Mouse (Mus musculus): ENCODE results near the gene Clec3b. TPM values are rescaled to one million over a fixed set of nuclear protein-coding genes. Genes with fewer than 3 reads are reported as not detected.
A peak's percentile ranks its signal among the peaks of the same experiment; 100 is the strongest.

Clec3b gene
- polyA plus RNA-seq, 1 experiment from 2014 or later: 0.26 TPM

DNA sequence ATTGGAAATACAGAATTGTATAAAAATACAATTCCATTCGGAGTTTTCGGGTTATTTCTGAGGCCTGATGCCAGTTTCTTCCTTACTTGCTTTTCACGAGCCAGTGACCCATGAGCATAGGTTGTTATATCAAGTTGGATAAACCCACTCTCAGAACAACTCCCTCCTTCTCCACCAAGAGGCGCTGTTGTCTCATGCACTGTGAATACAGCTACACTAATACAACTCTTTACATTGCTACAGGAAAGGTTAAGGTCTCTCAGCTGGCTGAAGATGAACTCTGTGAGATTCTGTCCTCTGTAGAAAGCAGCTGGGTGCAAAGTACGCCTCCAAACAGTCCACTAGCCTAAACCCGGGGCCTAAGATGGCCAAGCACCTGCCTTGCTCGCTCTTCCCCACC, 8.6 kb downstream of the Clec3b start:
- H3K4me2 ChIP-seq (replicated peaks; ENCODE audit: low read depth, low read length): no peak overlapping the region
- H3K4me1 ChIP-seq (ENCODE audit: control insufficient read depth, insufficient read depth, low read length): no peaks in the 10 kb centered on the region
- H3K9me3 ChIP-seq (ENCODE audit: control insufficient read depth, low read depth, low read length): no peaks in the 10 kb centered on the region
- H3K9ac ChIP-seq (replicated peaks; ENCODE audit: low read depth, low read length): no peak overlapping the region
- no peak for ATAC-seq (ENCODE audit: insufficient number of reproducible peaks, insufficient read depth, low FRiP score, low read depth)
- H3K27ac ChIP-seq (ENCODE audit: low read length): no peak overlapping the region
- H3K27me3 ChIP-seq (ENCODE audit: control insufficient read depth, insufficient read depth, low read length): no peaks in the 10 kb centered on the region
- WGBS: 55% methylated on average over 7 of the region's 7 CpGs
- no peak overlapping the region for H3K4me3 ChIP-seq (ENCODE audit: low read depth, low read length)
- H3K36me3 ChIP-seq (ENCODE audit: control insufficient read depth, insufficient read depth, low read length): no peaks in the 10 kb centered on the region

DNA sequence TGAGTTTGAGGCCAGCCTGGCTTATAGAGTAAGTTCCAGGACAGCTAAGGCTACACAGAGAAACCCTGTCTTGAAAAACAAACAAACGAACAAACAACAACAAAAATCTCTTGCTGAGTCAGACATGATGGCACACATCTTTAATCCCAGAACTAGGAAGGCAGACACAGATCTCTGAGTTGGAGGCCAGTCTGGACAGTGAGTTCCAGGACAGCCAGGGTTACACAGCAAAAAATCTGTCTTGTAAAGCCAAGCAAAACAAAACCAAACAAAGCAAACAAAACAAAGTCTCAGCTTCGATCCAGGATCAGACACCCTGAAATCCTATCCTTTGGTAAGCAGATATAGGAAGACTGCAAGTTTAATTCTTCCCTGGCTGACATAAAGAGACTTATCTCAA, 11.0 kb downstream of the Clec3b start:
- WGBS: 64% methylated on average over 2 of the region's 2 CpGs
- H3K36me3 ChIP-seq (ENCODE audit: control insufficient read depth, insufficient read depth, low read length): no peaks in the 10 kb centered on the region
- no peaks in the 10 kb centered on the region for H3K27me3 ChIP-seq (ENCODE audit: control insufficient read depth, insufficient read depth, low read length)
- H3K4me1 ChIP-seq (ENCODE audit: control insufficient read depth, insufficient read depth, low read length): no peaks in the 10 kb centered on the region
- ATAC-seq (ENCODE audit: insufficient number of reproducible peaks, insufficient read depth, low FRiP score, low read depth): no peak
- H3K9ac ChIP-seq (replicated peaks; ENCODE audit: low read depth, low read length): no peak overlapping the region
- H3K4me2 ChIP-seq (replicated peaks; ENCODE audit: low read depth, low read length): no peak overlapping the region
- H3K4me3 ChIP-seq (ENCODE audit: low read depth, low read length): no peak overlapping the region
- H3K27ac ChIP-seq (ENCODE audit: low read length): no peak overlapping the region
- no peaks in the 10 kb centered on the region for H3K9me3 ChIP-seq (ENCODE audit: control insufficient read depth, low read depth, low read length)

DNA sequence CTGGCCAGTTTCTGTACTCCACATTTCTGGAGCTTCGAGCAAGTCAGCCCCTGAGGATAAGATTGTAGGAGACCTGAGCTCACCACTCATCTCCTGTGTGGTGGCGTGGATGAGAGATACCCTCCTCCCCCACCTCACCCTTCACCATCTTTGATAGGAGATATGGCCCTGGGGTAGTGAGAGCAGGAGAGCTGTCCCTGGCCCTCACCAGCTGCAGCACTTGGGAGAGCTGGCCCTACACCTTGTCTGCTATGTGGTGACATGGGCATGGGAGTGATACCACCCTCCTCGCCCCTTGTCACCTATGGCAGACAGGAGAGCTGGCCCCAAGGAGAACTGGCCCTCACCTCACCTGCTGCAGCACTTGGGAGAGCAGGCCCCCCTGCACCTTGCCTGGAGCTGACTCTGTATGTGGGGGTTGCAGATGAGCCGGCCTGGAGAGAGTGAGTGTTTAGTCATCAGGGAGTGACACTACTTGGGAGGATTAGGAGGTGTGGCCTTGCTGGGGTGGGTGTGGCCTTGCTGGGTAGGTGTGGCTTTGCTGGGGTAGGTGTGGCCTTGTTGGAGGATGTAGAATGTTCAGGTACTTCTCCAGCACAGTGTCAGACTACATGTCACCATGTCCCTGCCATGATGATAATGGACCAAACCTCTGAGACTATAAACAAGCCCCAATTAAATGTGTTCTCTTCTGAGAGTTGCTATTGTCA, 12.4 kb downstream of the Clec3b start:
- WGBS: 80% methylated on average over 4 of the region's 4 CpGs
- H3K27me3 ChIP-seq (ENCODE audit: control insufficient read depth, insufficient read depth, low read length): no peaks in the 10 kb centered on the region
- H3K4me3 ChIP-seq (ENCODE audit: low read depth, low read length): no peak overlapping the region
- no peak overlapping the region for H3K27ac ChIP-seq (ENCODE audit: low read length)
- no peaks in the 10 kb centered on the region for H3K36me3 ChIP-seq (ENCODE audit: control insufficient read depth, insufficient read depth, low read length)
- no peaks in the 10 kb centered on the region for H3K4me1 ChIP-seq (ENCODE audit: control insufficient read depth, insufficient read depth, low read length)
- peak; percentile 42; the same call in 1 of the 2 replicates for ATAC-seq (ENCODE audit: insufficient number of reproducible peaks, insufficient read depth, low FRiP score, low read depth)
- H3K4me2 ChIP-seq (replicated peaks; ENCODE audit: low read depth, low read length): no peak overlapping the region
- H3K9ac ChIP-seq (replicated peaks; ENCODE audit: low read depth, low read length): no peak overlapping the region
- no peaks in the 10 kb centered on the region for H3K9me3 ChIP-seq (ENCODE audit: control insufficient read depth, low read depth, low read length)

DNA sequence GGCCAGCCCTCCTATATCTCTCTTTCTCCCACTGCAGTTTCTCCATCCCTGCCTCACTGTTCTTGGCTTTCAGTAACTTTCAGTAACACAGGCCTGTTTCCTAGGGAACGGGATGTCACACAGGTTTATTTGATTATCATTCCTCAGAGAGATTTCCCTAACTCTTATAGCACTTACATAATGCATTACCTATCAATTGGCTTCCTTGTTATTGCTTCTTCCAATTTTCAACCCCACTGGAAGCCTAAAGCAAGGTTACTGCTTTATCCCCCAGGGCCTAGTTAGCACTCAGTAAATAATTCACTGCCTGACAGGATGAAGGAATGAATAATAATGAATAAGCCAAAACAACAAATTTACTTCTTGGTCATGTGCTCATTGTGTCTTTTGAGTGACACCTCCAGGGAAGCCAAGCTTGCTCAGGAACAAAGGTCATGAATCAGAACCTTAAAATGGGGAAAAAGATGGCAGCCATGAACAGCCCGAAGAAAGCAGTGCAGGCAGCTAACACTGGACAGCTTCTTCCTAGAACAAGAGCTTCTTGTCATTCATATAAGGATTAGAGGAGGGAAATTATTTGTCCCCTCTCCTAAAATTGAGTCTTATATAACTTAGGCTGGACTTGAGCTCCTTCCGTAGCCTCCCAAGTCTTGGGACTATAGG, 15.2 kb downstream of the Clec3b start:
- no peak for ATAC-seq (ENCODE audit: insufficient number of reproducible peaks, insufficient read depth, low FRiP score, low read depth)
- 93% methylated on average over 3 of the region's 3 CpGs for whole genome bisulfite sequencing
- H3K4me3 ChIP-seq (ENCODE audit: low read depth, low read length): no peak overlapping the region
- H3K9ac ChIP-seq (replicated peaks; ENCODE audit: low read depth, low read length): no peak overlapping the region
- H3K27me3 ChIP-seq (ENCODE audit: control insufficient read depth, insufficient read depth, low read length): no peaks in the 10 kb centered on the region
- no peak overlapping the region for H3K27ac ChIP-seq (ENCODE audit: low read length)
- no peaks in the 10 kb centered on the region for H3K9me3 ChIP-seq (ENCODE audit: control insufficient read depth, low read depth, low read length)
- no peaks in the 10 kb centered on the region for H3K4me1 ChIP-seq (ENCODE audit: control insufficient read depth, insufficient read depth, low read length)
- no peak overlapping the region for H3K4me2 ChIP-seq (replicated peaks; ENCODE audit: low read depth, low read length)
- no peaks in the 10 kb centered on the region for H3K36me3 ChIP-seq (ENCODE audit: control insufficient read depth, insufficient read depth, low read length)

DNA sequence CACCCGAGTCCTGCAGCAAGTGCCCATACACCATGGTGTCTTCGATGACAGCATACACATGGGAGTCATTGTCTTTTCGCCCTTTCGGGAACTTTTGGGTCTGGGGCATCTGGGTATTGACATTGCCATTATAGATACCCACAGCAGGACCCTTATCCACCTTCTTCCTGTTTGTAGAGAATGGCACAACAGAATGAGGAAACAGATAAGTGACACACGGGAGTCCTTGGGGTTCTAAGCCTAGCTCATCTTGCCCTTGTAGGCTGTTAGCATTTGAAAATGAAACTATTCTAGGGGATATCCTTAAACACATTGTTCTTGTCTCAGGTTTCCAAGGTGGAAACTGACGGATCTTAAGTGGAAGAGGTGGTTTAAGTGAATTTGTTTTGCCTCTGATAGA, 23.0 kb downstream of the Clec3b start:
- 83% methylated on average over 6 of the region's 6 CpGs for WGBS
- no peak overlapping the region for H3K9ac ChIP-seq (replicated peaks; ENCODE audit: low read depth, low read length)
- no peaks in the 10 kb centered on the region for H3K4me1 ChIP-seq (ENCODE audit: control insufficient read depth, insufficient read depth, low read length)
- no peak for ATAC-seq (ENCODE audit: insufficient number of reproducible peaks, insufficient read depth, low FRiP score, low read depth)
- H3K9me3 ChIP-seq (ENCODE audit: control insufficient read depth, low read depth, low read length): no peaks in the 10 kb centered on the region
- H3K36me3 ChIP-seq (ENCODE audit: control insufficient read depth, insufficient read depth, low read length): no peaks in the 10 kb centered on the region
- no peak overlapping the region for H3K4me2 ChIP-seq (replicated peaks; ENCODE audit: low read depth, low read length)
- no peak overlapping the region for H3K4me3 ChIP-seq (ENCODE audit: low read depth, low read length)
- no peak overlapping the region for H3K27ac ChIP-seq (ENCODE audit: low read length)
- H3K27me3 ChIP-seq (ENCODE audit: control insufficient read depth, insufficient read depth, low read length): no peaks in the 10 kb centered on the region

DNA sequence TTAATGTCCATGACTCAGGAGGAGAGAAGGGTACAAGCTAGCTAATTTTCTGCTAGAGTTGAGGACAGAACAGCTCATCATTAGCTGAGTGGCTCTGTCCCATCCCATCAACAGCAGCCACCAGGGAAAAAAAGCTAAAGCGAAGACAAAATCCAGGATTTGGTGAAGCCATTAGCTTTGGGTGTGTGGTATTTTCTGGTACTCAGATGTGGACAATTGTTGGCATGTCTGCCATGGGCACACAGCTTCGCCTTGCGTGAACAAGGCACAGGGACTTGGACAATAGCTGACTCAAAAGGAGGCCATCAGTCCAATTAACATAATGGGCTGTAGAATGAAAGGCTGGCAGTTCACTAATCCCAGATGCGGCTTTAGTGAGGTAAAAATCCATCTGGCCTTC, 23.6 kb downstream of the Clec3b start:
- Histone ChIP-seq H3K27me3 (ENCODE audit: control insufficient read depth, insufficient read depth, low read length) (no peaks in the 10 kb centered on the region), H3K27ac (ENCODE audit: low read length) (no peak overlapping the region), H3K9me3 (ENCODE audit: control insufficient read depth, low read depth, low read length) (no peaks in the 10 kb centered on the region), H3K4me2 (replicated peaks; ENCODE audit: low read depth, low read length) (no peak overlapping the region), H3K36me3 (ENCODE audit: control insufficient read depth, insufficient read depth, low read length) (no peaks in the 10 kb centered on the region), H3K9ac (replicated peaks; ENCODE audit: low read depth, low read length) (no peak overlapping the region), H3K4me1 (ENCODE audit: control insufficient read depth, insufficient read depth, low read length) (no peaks in the 10 kb centered on the region), H3K4me3 (ENCODE audit: low read depth, low read length) (no peak overlapping the region)
- 83% methylated on average over 4 of the region's 4 CpGs for WGBS
- no peak for ATAC-seq (ENCODE audit: insufficient number of reproducible peaks, insufficient read depth, low FRiP score, low read depth)

DNA sequence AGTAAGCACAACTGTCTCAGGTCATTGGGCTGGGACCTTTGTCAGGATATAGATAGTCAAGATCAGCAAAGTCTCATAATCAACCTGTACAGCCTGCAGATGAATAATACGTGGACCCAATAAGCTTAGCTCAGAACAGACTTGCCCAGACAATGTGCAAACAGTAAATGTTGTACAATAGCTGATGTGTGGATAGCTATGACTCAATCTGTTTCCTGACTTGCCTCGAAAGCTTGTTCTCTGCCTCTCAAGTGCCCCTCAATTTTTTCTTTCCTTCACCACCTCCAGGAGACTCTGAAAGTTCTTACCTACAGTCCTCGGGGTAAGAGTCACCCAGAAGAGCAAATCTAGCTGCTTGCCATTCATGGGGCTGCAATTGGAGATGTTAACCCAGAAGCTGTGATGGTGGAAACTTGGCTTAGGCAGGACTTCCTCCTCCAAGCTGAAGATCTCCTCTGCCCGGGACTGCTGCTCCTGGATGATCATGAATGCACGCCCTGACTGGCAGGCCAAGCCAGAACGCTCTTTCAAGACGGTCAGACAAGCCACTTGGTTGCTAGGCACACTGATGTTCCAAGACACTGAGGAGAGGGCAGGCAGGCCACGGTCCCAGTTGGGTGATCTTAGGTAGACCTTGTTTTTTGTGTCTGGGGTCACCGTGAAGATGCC, 26.8 kb downstream of the Clec3b start:
- no peak overlapping the region for H3K9ac ChIP-seq (replicated peaks; ENCODE audit: low read depth, low read length)
- no peaks in the 10 kb centered on the region for H3K4me1 ChIP-seq (ENCODE audit: control insufficient read depth, insufficient read depth, low read length)
- H3K27me3 ChIP-seq (ENCODE audit: control insufficient read depth, insufficient read depth, low read length): no peaks in the 10 kb centered on the region
- no peak overlapping the region for H3K4me2 ChIP-seq (replicated peaks; ENCODE audit: low read depth, low read length)
- ATAC-seq (ENCODE audit: insufficient number of reproducible peaks, insufficient read depth, low FRiP score, low read depth): no peak
- H3K9me3 ChIP-seq (ENCODE audit: control insufficient read depth, low read depth, low read length): no peaks in the 10 kb centered on the region
- H3K27ac ChIP-seq (ENCODE audit: low read length): no peak overlapping the region
- WGBS: 86% methylated on average over 9 of the region's 9 CpGs
- H3K4me3 ChIP-seq (ENCODE audit: low read depth, low read length): no peak overlapping the region
- H3K36me3 ChIP-seq (ENCODE audit: control insufficient read depth, insufficient read depth, low read length): no peaks in the 10 kb centered on the region; the same call in 1 of the 2 replicates

DNA sequence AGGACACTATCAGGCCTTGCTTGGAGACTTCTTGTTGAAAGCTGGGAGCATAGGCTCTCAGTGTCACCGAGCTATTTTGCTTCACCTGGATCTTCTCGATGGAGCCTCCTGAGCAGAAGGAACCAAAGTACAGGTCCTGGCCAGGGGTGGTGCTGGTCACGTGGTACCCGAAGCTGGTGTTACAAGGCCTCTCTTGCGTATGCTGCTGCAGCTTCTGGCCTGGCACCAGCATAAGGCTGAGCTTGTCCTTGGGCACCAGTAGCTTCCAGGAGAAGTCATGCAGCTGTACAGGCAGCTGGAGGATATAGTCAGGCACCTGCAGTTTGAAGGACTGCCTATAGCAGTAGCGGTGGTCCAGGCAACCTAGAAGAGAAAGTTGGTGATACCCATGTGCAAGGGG, 29.3 kb downstream of the Clec3b start:
- WGBS: 91% methylated on average over 6 of the region's 6 CpGs
- no peaks in the 10 kb centered on the region; the same call in 1 of the 2 replicates for H3K36me3 ChIP-seq (ENCODE audit: control insufficient read depth, insufficient read depth, low read length)
- ATAC-seq (ENCODE audit: insufficient number of reproducible peaks, insufficient read depth, low FRiP score, low read depth): no peak
- no peak overlapping the region for H3K27ac ChIP-seq (ENCODE audit: low read length)
- H3K4me3 ChIP-seq (ENCODE audit: low read depth, low read length): no peak overlapping the region
- no peak overlapping the region for H3K9ac ChIP-seq (replicated peaks; ENCODE audit: low read depth, low read length)
- no peaks in the 10 kb centered on the region for H3K9me3 ChIP-seq (ENCODE audit: control insufficient read depth, low read depth, low read length)
- H3K4me1 ChIP-seq (ENCODE audit: control insufficient read depth, insufficient read depth, low read length): no peaks in the 10 kb centered on the region
- no peak overlapping the region for H3K4me2 ChIP-seq (replicated peaks; ENCODE audit: low read depth, low read length)
- no peaks in the 10 kb centered on the region for H3K27me3 ChIP-seq (ENCODE audit: control insufficient read depth, insufficient read depth, low read length)

All from stomach, embryonic 14.5 days (tissue).